Mouse (Mus musculus): ENCODE measurements around the gene Myh11.

Gene Myh11

DNA sequence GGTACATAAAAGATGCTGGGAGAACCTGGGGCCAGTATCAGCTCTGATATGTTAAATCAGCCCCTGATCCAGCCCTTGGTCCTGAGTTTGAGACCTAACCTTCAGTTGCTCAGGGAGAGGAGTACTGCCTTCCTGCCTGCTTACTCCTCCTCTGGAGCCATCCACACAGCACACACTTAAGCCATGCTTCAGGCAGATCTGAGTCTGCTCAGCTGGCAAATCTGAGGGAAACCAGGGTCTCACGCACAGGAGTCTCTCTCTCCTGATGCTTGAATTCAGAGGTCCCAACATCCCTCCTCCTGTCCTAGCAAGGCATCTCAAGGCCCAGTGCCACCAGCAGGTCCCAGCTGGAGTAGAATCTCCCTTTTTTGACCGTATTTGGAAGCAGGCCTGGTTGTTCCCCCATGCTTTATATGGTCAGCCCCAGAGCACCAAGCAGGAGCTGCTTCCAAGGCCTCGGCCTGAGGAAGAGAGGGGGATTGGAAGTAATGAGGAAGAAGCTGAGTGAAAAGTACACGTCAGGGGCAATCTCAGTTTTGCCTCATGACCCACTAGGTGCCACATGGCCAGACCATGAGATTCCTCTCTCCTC lies 18.7 kb downstream of the Myh11 start:
- DNase-seq (ENCODE audit: low read depth, low spot score), result no peak

DNA sequence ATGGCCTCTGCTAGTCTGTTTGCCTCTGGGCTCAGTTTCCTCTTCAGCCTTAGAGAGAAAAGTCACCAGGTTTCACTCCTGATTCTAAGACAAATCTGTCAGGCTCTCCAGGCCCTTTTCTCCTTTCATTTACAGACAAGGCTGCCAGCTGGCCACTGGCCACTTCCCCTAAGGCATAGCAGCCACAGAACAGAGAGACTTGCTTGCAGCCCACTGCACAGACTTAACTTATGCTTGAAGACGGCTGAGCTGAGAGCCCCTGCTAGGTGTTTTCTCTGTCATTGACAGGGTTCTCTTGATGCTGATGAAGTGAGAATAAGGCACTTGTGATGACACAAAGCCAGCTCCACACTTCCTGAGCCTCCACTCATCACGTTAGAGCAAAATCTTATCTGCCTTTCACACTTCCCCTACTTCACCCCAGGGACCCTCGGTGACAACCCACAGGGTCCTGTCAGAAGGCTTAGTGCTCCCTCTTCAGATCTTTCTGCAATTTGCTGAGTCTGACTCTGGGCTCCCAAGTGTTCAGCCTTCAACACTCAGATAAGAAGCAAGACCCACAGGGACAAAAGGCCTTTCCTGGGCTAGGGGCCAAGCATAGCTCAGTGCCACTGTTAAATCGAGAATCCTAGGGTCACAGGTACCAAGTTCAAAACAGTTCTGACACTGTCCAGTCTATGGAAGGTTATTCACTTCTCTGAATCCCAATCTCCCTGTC lies 25.8 kb downstream of the Myh11 start:
- no peak for DNase-seq (ENCODE audit: low read depth, low spot score)

GRCm38 (mm10) chr16:14264504-14264903 lies 26.7 kb downstream of the Myh11 start:
- no peak for DNase-seq (ENCODE audit: low read depth, low spot score)

DNA sequence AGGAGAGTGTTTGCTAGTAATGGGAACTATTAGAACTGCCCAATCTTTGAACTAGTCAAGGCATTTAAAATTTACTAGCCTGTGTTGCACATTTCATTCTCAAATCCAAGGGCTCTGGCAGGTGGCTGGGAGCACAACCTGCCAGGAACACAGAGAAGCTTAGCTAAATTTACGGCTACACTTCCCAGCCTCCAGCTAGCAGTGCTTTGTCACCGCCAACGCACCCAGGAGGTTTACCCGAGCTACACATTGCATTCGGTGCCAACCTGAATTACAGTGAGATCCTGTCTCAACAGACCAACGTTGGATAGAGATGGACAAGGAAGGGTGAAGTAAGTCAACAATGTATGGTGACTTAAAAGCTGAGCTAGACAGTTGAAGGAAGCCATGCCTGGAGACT lies 27.9 kb downstream of the Myh11 start:
- no peak for DNase-seq (ENCODE audit: low read depth, low spot score)

- no peak for DNase-seq (ENCODE audit: low read depth, low spot score)
Observed at GRCm38 (mm10) chr16:14262410-14262809, 28.8 kb downstream of the Myh11 start.

- no peak for DNase-seq (ENCODE audit: low read depth, low spot score)
Observed at GRCm38 (mm10) chr16:14258856-14259255, 32.3 kb downstream of the Myh11 start.

DNA sequence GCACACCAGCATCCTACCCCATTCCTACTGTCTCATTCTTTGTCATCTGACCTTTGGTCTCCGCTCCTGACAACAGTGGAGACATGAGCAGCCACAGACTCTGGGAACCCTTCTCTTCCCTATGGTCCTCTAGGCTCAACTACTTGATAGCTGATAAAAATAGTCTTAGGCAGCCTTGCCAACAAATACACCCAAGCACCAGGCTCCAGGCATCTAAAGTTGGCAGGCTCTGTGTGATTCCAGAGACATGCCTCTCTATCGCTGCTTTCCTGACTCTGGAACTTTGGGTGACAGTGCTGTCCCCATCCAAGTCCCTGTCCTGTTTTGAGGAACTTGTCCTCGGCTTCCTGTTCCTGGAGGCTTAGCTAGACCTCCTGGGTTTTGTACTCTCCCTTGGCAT lies 37.6 kb downstream of the Myh11 start:
- no peak for DNase-seq (ENCODE audit: low read depth, low spot score)

GRCm38 (mm10) chr16:14252877-14253276 lies 38.3 kb downstream of the Myh11 start:
- no peak for DNase-seq (ENCODE audit: low read depth, low spot score)

DNA sequence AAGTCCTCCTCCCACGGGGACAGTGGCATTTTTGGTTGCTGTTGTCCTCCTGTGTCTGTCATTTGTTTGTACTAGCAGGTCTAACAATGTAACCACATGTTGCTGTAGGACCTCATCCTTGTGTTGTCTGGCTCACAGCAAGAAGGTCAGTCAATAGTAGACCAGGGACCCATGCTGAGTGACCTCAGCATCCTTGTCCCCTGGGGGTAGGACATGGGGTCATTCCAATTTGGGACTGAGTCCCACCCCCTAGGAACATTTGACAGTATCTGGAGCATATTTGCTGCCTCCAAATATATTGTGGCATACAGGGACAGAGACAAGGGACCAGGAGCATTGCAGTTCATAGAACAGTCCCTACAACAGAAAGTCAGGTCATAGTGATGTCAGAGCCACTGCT lies 41.3 kb downstream of the Myh11 start:
- DNase-seq (ENCODE audit: low read depth, low spot score), result no peak

DNA sequence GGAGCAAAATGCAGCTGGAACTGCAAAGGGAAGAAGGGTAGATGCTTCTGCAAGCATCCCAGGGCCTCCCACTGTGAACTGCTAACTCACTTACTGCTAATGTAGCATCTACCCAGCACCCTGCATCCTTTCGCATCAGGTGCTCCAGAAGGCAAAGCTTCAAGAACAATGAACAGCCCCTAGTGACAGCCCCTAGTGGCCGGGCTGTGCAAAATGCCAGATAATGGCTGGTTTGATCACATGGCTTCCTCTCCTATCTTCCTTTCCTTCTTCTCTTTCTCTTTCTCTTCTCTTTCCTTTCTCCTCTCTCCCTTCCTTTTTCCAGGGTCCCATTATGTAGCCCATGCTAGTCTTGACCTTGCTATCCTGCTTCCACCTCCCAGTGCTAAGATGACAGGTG lies 48.6 kb downstream of the Myh11 start:
- DNase-seq (ENCODE audit: low read depth, low spot score), result no peak

GRCm38 (mm10) chr16:14242059-14242458 lies 49.1 kb downstream of the Myh11 start:
- no peak for DNase-seq (ENCODE audit: low read depth, low spot score)

GRCm38 (mm10) chr16:14237100-14237723 lies 54.0 kb downstream of the Myh11 start:
- DNase-seq (ENCODE audit: low read depth, low spot score), result peak; percentile 52

- DNase-seq (ENCODE audit: low read depth, low spot score), result peak; percentile 9
Observed at GRCm38 (mm10) chr16:14215156-14215555, 76.0 kb downstream of the Myh11 start.

GRCm38 (mm10) chr16:14198798-14199197 lies 92.4 kb downstream of the Myh11 start:
- no peak for DNase-seq (ENCODE audit: low read depth, low spot score)

DNA sequence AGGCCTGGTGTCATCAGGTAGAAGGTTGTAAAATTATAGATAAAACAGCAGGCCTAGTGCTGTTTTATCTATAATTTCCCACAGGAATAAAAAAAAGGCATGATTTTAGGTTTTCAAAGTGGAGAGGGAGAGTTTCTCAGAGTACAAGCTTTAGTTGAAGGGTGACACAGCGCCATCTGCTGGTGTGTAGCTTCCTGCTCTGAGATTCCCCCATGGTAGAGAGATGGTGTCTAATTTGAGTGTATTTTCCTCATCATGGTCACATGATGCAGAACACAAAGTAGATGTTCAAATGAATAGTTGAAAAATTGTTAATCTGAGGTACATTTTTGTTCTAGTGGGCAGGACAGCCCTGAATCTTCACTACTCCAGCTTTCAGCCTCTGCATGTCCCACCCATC lies 95.7 kb downstream of the Myh11 start:
- DNase-seq (ENCODE audit: low read depth, low spot score), result peak; percentile 55

- DNase-seq (ENCODE audit: low read depth, low spot score), result no peak
Observed at GRCm38 (mm10) chr16:14194164-14194950, 96.8 kb downstream of the Myh11 start.

- no peak for DNase-seq (ENCODE audit: low read depth, low spot score)
Observed at GRCm38 (mm10) chr16:14185516-14185915, 105.7 kb downstream of the Myh11 start.

DNA sequence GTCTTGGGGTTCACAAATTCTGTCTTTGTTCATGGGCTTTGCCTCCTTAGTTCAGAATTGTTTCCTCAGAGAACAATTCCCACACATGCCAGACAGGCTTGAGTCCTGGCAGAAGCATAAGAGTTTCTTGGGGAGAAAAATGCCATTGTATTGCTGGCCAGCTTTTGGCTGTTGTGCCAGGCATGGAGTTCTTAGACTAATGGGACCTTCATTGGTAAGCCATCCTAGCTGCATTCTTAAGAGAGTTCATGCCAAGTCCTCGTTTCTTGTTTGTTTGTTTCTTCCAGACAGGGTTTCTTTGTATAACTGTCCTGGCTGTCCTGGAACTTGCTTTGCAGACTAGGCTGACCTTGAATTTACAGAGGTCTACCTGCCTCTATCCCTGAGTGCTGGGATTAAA lies 107.3 kb downstream of the Myh11 start:
- DNase-seq (ENCODE audit: low read depth, low spot score), result no peak

GRCm38 (mm10) chr16:14182360-14182759 lies 108.8 kb downstream of the Myh11 start:
- no peak for DNase-seq (ENCODE audit: low read depth, low spot score)

- no peak for DNase-seq (ENCODE audit: low read depth, low spot score)
Observed at GRCm38 (mm10) chr16:14180163-14180733, 110.9 kb downstream of the Myh11 start.

DNA sequence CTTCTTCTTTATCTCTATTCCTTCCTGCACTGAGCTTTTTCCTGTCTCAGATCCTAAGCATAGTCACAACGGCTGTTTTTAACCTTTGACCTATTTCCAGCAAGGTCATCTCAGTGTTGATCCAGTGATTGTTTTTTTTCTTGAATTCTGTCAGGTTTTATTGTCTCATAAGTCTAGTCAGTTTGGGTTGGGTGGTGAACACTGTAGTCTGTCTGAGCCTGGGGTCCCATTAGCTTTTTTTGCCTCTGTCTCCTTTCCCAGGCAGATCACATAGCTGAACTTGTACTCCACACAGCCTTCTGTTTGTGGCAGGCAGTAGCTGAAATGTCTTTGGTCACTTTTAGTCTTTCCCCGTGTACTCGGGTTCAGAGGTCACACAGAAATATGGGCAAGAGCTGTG lies 113.1 kb downstream of the Myh11 start:
- DNase-seq (ENCODE audit: low read depth, low spot score), result no peak

GRCm38 (mm10) chr16:14169706-14170105 lies 121.5 kb downstream of the Myh11 start:
- no peak for DNase-seq (ENCODE audit: low read depth, low spot score)

Data from CD4-positive helper T cell, adult 2 months (primary cell).